Comparison of ENCODE assay signal across 8 mouse cellular contexts in genomic region chr2:180709023-180709922, GRCm38 (mm10). TPM values are rescaled to one million over a fixed set of nuclear protein-coding genes. Genes with fewer than 3 reads are reported as not detected.
DNase-seq lines count a peak whose midpoint lies in the region; ATAC-seq and TF ChIP-seq lines count a peak whose summit lies in the region.

No protein-coding gene starts in this region.

- no peak for DNase-seq in cerebellum, adult 2 months
- DNase-seq in cerebellum, postnatal 10 days: no peak
- peak; percentile 36 for DNase-seq in 3T3-L1 (ENCODE audit: low read depth, low spot score)
- DNase-seq in ovary, postnatal 36 days (ENCODE audit: low spot score): no peak
- no peak for DNase-seq in layer of hippocampus, adult 9-11 months

- H3K9ac ChIP-seq in limb, embryonic 15.5 days: peak overlapping the region; percentile 82
- peak overlapping the region; percentile 92 for H3K9ac ChIP-seq in stomach, embryonic 16.5 days (ENCODE audit: low read length)

- peak; percentile 22 for ATAC-seq in erythroblast, adult 5-6 weeks (replicated peaks; ENCODE audit: low FRiP score, poor library complexity, severe bottlenecking)
- ATAC-seq in limb, embryonic 15.5 days (ENCODE audit: insufficient number of reproducible peaks, low FRiP score, low TSS enrichment, low read depth): peak; percentile 50; the same call in 1 of the 2 replicates
- ATAC-seq in stomach, embryonic 16.5 days (ENCODE audit: insufficient read depth, low FRiP score): peak; percentile 52; the same call in 1 of the 2 replicates

- H3K36me3 ChIP-seq in limb, embryonic 15.5 days: peaks cover 18% of the 10 kb centered on the region
- H3K36me3 ChIP-seq in stomach, embryonic 16.5 days (ENCODE audit: control insufficient read depth, insufficient read depth, low read length): peaks cover 5% of the 10 kb centered on the region; the same call in 1 of the 2 replicates

- H3K4me3 ChIP-seq in cerebellum, adult 2 months (replicated peaks; ENCODE audit: insufficient read depth, low read depth, low read length): peak overlapping the region; percentile 84
- H3K4me3 ChIP-seq in limb, embryonic 15.5 days: peak overlapping the region; percentile 99
- peak overlapping the region; percentile 98 for H3K4me3 ChIP-seq in stomach, embryonic 16.5 days (replicated peaks; ENCODE audit: low read length)

- H3K4me1 ChIP-seq in cerebellum, adult 2 months (ENCODE audit: control insufficient read depth, insufficient read depth, low read length): peaks cover 11% of the 10 kb centered on the region; the same call in 1 of the 2 replicates
- peaks cover 23% of the 10 kb centered on the region for H3K4me1 ChIP-seq in limb, embryonic 15.5 days
- peaks cover 16% of the 10 kb centered on the region for H3K4me1 ChIP-seq in stomach, embryonic 16.5 days (ENCODE audit: control insufficient read depth, insufficient read depth, low read length)

- H3K27ac ChIP-seq in cerebellum, adult 2 months (ENCODE audit: insufficient read depth, low read length): peak overlapping the region; percentile 67
- peak overlapping the region; percentile 89 for H3K27ac ChIP-seq in limb, embryonic 15.5 days
- H3K27ac ChIP-seq in stomach, embryonic 16.5 days (ENCODE audit: low read length): peak overlapping the region; percentile 88

- peak overlapping the region; percentile 68 for H3K4me2 ChIP-seq in limb, embryonic 15.5 days
- peak overlapping the region; percentile 83 for H3K4me2 ChIP-seq in stomach, embryonic 16.5 days (ENCODE audit: low read depth, low read length)

- no peaks in the 10 kb centered on the region for H3K27me3 ChIP-seq in cerebellum, adult 2 months (ENCODE audit: control insufficient read depth, insufficient read depth, low read length)
- no peaks in the 10 kb centered on the region for H3K27me3 ChIP-seq in limb, embryonic 15.5 days
- no peaks in the 10 kb centered on the region for H3K27me3 ChIP-seq in stomach, embryonic 16.5 days (ENCODE audit: control insufficient read depth, insufficient read depth, low read length)

- 1% methylated on average over 39 of the region's 39 CpGs for WGBS in cerebellum, adult 2 months
- under 1% methylated on average over 39 of the region's 39 CpGs for WGBS in limb, embryonic 15.5 days
- WGBS in stomach, embryonic 16.5 days: under 1% methylated on average over 39 of the region's 39 CpGs

- H3K9me3 ChIP-seq in limb, embryonic 15.5 days: no peaks in the 10 kb centered on the region
- no peaks in the 10 kb centered on the region for H3K9me3 ChIP-seq in stomach, embryonic 16.5 days (replicated peaks; ENCODE audit: control insufficient read depth, low read length)

- no peak for TF ChIP-seq POLR2A in cerebellum, adult 2 months (IDR thresholded peaks at IDR 0.05; ENCODE audit: borderline replicate concordance, insufficient read depth, low read length)

- TF ChIP-seq CTCF in cerebellum, adult 2 months (IDR thresholded peaks at IDR 0.05; ENCODE audit: borderline replicate concordance, insufficient read depth, low read depth, low read length): no peak

RNA-seq across cellular contexts. Expression of gene Dido1, which starts 0.5 kb away (rescaled TPM):
- 36.2 and 37.9 TPM in 2 replicates for polyA plus RNA-seq in cerebellum, adult 2 months (2012; rRNA removed)
- total RNA-seq in erythroblast, adult 5-6 weeks (2015; ENCODE audit: low replicate concordance): 25.2 and 25.3 TPM in 2 replicates
- 45.2 and 57.2 TPM in 2 replicates for total RNA-seq in erythroblast, adult 5-6 weeks (2017; ENCODE audit: low replicate concordance)
- polyA plus RNA-seq in limb, embryonic 15.5 days (2015; fragmentation: Nextera tagmentation; extraction: Ambion mirVana): 25.5 and 28.2 TPM in 2 replicates
- 23.9 and 26.7 TPM in 2 replicates for polyA plus RNA-seq in stomach, embryonic 16.5 days (2015; fragmentation: Nextera tagmentation; extraction: Ambion mirVana)

RNA-seq across cellular contexts. Expression of gene Gid8, which starts 0.6 kb away (rescaled TPM):
- polyA plus RNA-seq in cerebellum, adult 2 months (2012; rRNA removed): 61.6 and 65.4 TPM in 2 replicates
- total RNA-seq in erythroblast, adult 5-6 weeks (2015; ENCODE audit: low replicate concordance): 49.8 and 77.7 TPM in 2 replicates
- total RNA-seq in erythroblast, adult 5-6 weeks (2017; ENCODE audit: low replicate concordance): 113 and 114 TPM in 2 replicates
- polyA plus RNA-seq in limb, embryonic 15.5 days (2015; fragmentation: Nextera tagmentation; extraction: Ambion mirVana): 73.7 and 76.1 TPM in 2 replicates
- 60.7 and 65.8 TPM in 2 replicates for polyA plus RNA-seq in stomach, embryonic 16.5 days (2015; fragmentation: Nextera tagmentation; extraction: Ambion mirVana)

RNA-seq across cellular contexts. Expression of gene Slc17a9, which starts 15.8 kb away (rescaled TPM):
- polyA plus RNA-seq in cerebellum, adult 2 months (2012; rRNA removed): 0.70 and 1.2 TPM in 2 replicates
- total RNA-seq in erythroblast, adult 5-6 weeks (2015; ENCODE audit: low replicate concordance): 10.6 and 16.1 TPM in 2 replicates
- total RNA-seq in erythroblast, adult 5-6 weeks (2017; ENCODE audit: low replicate concordance): 1.5 and 3.1 TPM in 2 replicates
- polyA plus RNA-seq in limb, embryonic 15.5 days (2015; fragmentation: Nextera tagmentation; extraction: Ambion mirVana): 1.7 and 2.5 TPM in 2 replicates
- 4.9 and 5.1 TPM in 2 replicates for polyA plus RNA-seq in stomach, embryonic 16.5 days (2015; fragmentation: Nextera tagmentation; extraction: Ambion mirVana)
